Mouse (Mus musculus) left cerebral cortex, postnatal 25 days (tissue): ENCODE measurements around the gene Scamp4. TPM values are rescaled to one million over a fixed set of nuclear protein-coding genes. Genes with fewer than 3 reads are reported as not detected.
A peak's percentile ranks its signal among the peaks of the same experiment; 100 is the strongest.
"Not testable (repeated sequence)": the region's sequence is repeated elsewhere in the genome, so short reads cannot be mapped to it uniquely, and the experiment has no call there.

Source experiments
- DNase-seq, 2 experiments: peaks; one replicate each; pipeline ENCODE4 v3.0.0; 2022; ENCODE audit warnings: low spot score in 2 of 2, mixed read lengths in 1 of 2
- intact Hi-C: fragments of 180-260 bp; cut with DNase I; formaldehyde crosslinking; loops from one replicate; pipeline ENCODE4 v1.15.1; 2025
- total RNA-seq, 2 experiments: library from RNA; stranded (reverse); gene quantifications; 2 replicates each; pipeline ENCODE4 v1.2.3; 2021

Gene Scamp4
- total RNA-seq, 2 experiments from 2014 or later, result 40.8 to 42.2 TPM

- intact Hi-C loops, result loop anchor here (2.0 to 5.0 kb wide), 2 partner anchors 45 to 80 kb away; partner anchors contain the start of genes Btbd2 and Csnk1g2
- DNase-seq, result peak; percentile 96 to 97
Measured at GRCm38 (mm10) chr10:80577195-80578130, 25.2 kb upstream of the Scamp4 start, which contains the start of gene Klf16. Klf16 (minus strand) TSS chr10:80577321.

GRCm38 (mm10) chr10:80578131-80578750, 24.4 kb upstream of the Scamp4 start:
- intact Hi-C loops, result loop anchor here (5.0 kb wide), 1 partner anchor 79 kb away; the partner anchor contains the start of gene Btbd2
- DNase-seq, result peak in 1 of 2 experiments; percentile 57

- intact Hi-C loops, result loop anchor here (5.0 kb wide), 1 partner anchor 78 kb away; the partner anchor contains the start of gene Btbd2
- DNase-seq, result peak in 1 of 2 experiments; percentile 60
Measured at GRCm38 (mm10) chr10:80578911-80579310, 23.8 kb upstream of the Scamp4 start.

- intact Hi-C loops, result no loop called here
- peak in 1 of 2 experiments; percentile 23 for DNase-seq
Measured at GRCm38 (mm10) chr10:80583047-80583446, 19.6 kb upstream of the Scamp4 start.

GRCm38 (mm10) chr10:80584045-80584488, 18.6 kb upstream of the Scamp4 start:
- intact Hi-C loops, result no loop called here
- peak in 1 of 2 experiments; percentile 8 for DNase-seq

GRCm38 (mm10) chr10:80584642-80585552, 17.8 kb upstream of the Scamp4 start:
- intact Hi-C loops, result loop anchor here (5.0 kb wide), 1 partner anchor 92 kb away; the partner anchor contains the start of gene Mknk2
- peak in 1 of 2 experiments; percentile 1 for DNase-seq

GRCm38 (mm10) chr10:80585581-80585980, 17.1 kb upstream of the Scamp4 start:
- DNase-seq, result no peak
- intact Hi-C loops, result loop anchor here (5.0 kb wide), 1 partner anchor 92 kb away; the partner anchor contains the start of gene Mknk2

GRCm38 (mm10) chr10:80586407-80587304, 16.0 kb upstream of the Scamp4 start:
- DNase-seq, result no peak
- intact Hi-C loops, result loop anchor here (5.0 kb wide), 1 partner anchor 91 kb away; the partner anchor contains the start of gene Mknk2

GRCm38 (mm10) chr10:80587305-80587657, 15.4 kb upstream of the Scamp4 start:
- intact Hi-C loops, result loop anchor here (5.0 kb wide), 1 partner anchor 90 kb away; the partner anchor contains the start of gene Mknk2
- no peak for DNase-seq

GRCm38 (mm10) chr10:80589127-80589878, 13.4 kb upstream of the Scamp4 start:
- no peak for DNase-seq
- intact Hi-C loops, result loop anchor here (5.0 kb wide), 1 partner anchor 88 kb away; the partner anchor contains the start of gene Mknk2

GRCm38 (mm10) chr10:80589879-80590854, 12.5 kb upstream of the Scamp4 start, which contains the start of gene Abhd17a:
Abhd17a (minus strand) TSS chr10:80590341.
- peak; percentile 91 to 97 for DNase-seq
- intact Hi-C loops, result loop anchor here (5.0 kb wide), 1 partner anchor 87 kb away; the partner anchor contains the start of gene Mknk2

- intact Hi-C loops, result no loop called here
- no peak for DNase-seq
Measured at GRCm38 (mm10) chr10:80596318-80596717, 6.4 kb upstream of the Scamp4 start.

- no peak for DNase-seq
- intact Hi-C loops, result no loop called here
Measured at GRCm38 (mm10) chr10:80603364-80603763, 692 bp downstream of the Scamp4 start.

GRCm38 (mm10) chr10:80604001-80604509, 1.4 kb downstream of the Scamp4 start:
- DNase-seq, result no peak
- intact Hi-C loops, result no loop called here

GRCm38 (mm10) chr10:80604988-80605387, 2.3 kb downstream of the Scamp4 start:
- DNase-seq, result no peak
- intact Hi-C loops, result no loop called here

- intact Hi-C loops, DNase-seq: not testable (repeated sequence)
Measured at GRCm38 (mm10) chr10:80605721-80606120, 3.0 kb downstream of the Scamp4 start, which contains the start of gene Gm49322. Gm49322 (plus strand) TSS chr10:80606021.
